Mouse (Mus musculus) MEL (cell line): ENCODE measurements around the gene Ccdc152.

Experiments used
- CTCF ChIP-seq, 3 experiments: IDR thresholded peaks in 2 of 3; conservative IDR thresholded peaks in 1 of 3; 2 replicates each; pipeline ENCODE4 v1.5.1; 2011 to 2012; ENCODE audit warnings: low read length in 3 of 3, low read depth in 2 of 3, mild to moderate bottlenecking in 2 of 3, improper control_type of control experiment in 1 of 3, inconsistent platforms in 1 of 3, mixed read lengths in 1 of 3, moderate library complexity in 1 of 3; ENCODE audit not compliant: control insufficient read depth in 1 of 3, insufficient read depth in 1 of 3, poor library complexity in 1 of 3, severe bottlenecking in 1 of 3
- EP300 ChIP-seq, 2 experiments: IDR thresholded peaks; 2 replicates each; pipeline ENCODE4 v1.6.1; 2011; ENCODE audit warnings: improper control_type of control experiment in 2 of 2, low read length in 2 of 2, low read depth in 1 of 2, mild to moderate bottlenecking in 1 of 2
- GATA1 ChIP-seq: IDR thresholded peaks from 2 replicates; pipeline ENCODE4 v1.6.1; 2011; ENCODE audit warnings: low read depth, low read length, improper control_type of control experiment
- POLR2AphosphoS5 ChIP-seq: IDR thresholded peaks from 2 replicates; pipeline ENCODE4 v1.6.1; 2012; ENCODE audit warnings: low read depth, borderline replicate concordance, mild to moderate bottlenecking, inconsistent platforms, low read length, moderate library complexity, mixed read lengths

- TF ChIP-seq POLR2AphosphoS5 (no peak), CTCF (IDR thresholded peaks at IDR 0.05 in 2 of 3, conservative IDR thresholded peaks at IDR 0.05 in 1 of 3; ENCODE audit: control insufficient read depth in 1 of 3, insufficient read depth in 1 of 3, low read depth in 2 of 3, low read length in 3 of 3, poor library complexity in 1 of 3, severe bottlenecking in 1 of 3) (no peak), GATA1 (no peak), EP300 (IDR thresholded peaks at IDR 0.05; ENCODE audit: low read depth in 1 of 2, low read length in 2 of 2) (no peak)
Observed at GRCm38 (mm10) chr15:3270646-3271077, 32.7 kb downstream of the Ccdc152 start.
